Mouse (Mus musculus) c-Kit-negative CD71-positive TER-119-positive erythroid progenitor cells, embryonic 14.5 days (primary cell): ENCODE data around the gene Pde8a.

ENCODE experiments used
- DNase-seq: peaks from one replicate; pipeline ENCODE4 v3.0.0-alpha.2; 2013; ENCODE audit warnings: low read depth, low spot score

Gene Pde8a

DNA sequence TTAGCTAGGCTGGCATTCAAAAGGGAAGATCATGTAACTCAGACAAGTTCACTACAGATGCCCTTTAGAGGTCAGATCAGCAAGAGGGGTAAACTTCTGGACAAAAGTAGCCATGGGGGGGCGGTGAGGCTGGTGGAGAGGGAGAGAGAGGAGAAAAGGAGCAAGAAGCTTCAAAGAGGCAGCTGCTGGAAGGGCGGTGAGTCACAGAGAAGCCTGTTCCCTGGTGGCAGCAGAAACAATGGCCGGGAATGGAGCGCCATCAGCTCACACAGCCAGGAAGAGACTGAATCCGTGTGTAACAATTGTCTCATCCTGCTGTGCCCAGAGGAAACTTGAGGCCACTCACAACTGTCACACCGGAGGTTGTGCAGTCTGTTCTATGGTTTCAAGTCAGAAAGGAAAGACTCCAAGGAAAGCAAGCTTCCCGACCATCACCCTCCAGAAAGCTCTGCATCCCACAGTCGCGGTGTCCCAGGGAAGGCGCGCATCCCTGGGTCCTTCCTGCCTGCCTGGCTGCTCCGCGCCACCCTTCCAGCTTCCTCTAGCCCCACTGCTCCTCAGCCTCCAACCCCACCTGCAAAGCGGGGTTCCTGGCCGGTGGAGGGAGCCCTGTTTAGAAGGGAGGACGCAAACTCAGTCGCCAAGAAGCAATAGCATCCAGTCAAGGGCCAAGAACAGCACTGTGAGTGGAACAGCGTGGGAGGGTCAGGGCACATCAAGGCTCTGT, 122.5 kb downstream of the Pde8a start:
- DNase-seq: no peak

DNA sequence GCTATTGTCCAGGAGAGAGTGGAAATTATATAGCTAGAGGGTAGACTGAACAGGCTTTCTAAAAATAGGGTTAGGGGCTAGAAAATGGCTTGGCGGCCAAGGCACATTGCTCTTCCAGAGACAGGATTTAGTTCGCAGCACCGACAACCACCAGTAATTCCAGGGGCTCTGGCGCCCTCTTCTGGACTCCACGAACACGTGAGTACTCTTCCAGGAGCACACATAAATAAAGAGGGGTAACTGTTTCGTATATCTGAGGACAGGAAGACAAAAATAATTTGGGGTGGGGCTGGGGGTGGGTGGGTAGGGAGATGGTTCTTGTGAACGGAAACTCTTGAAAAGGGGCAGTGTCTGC, 123.0 kb downstream of the Pde8a start:
- DNase-seq: no peak

DNA sequence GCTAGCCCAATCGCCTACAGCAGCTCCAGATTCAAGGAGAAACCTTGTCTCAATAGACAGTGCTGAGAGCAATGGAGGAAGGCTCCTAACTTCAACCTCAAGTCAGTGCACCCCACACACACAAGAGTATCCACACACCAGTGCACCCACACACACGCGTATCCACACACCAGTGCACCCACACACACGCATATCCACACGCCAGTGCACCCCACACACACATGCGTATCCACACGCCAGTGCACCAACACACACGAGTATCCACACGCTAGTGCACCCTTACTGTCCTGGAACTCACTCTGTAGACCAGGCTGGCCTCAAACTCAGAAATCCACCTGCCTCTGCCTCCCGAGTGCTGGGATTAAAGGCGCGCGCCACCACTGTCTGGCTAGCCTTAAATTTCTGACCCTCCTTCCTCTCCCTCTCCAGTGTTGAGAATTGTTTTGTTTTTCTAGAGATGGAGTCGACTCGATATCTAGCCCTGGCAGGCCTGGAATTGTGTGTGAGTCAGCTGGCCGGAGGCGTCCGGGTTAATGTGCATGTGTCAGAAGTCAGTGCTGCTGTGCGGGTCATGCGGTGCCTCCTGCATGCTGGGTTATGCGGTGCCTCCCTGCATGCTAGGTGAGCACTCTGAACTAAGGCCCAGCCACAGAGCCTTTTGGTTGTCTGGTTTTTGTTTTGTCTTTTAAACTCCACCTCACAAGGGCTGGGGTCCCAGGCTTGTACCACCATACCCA, 124.6 kb downstream of the Pde8a start:
- no peak for DNase-seq

DNA sequence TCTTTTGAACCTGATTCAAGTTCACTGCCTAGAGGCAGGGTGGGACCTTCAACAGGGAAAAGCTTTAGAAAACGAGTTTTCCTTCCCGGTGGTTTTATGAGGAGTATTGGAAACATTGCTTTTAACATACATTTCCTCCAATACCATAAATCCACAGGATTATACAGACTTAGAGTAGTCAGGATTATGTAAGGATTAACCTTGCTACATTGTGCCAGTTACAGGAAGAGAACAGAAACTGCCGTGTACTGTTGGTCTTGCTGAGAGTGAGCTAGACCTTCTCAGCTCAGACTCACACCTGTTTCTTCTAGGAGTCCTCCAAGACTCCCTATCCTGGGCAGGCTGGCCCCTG, 125.1 kb downstream of the Pde8a start:
- no peak for DNase-seq

DNA sequence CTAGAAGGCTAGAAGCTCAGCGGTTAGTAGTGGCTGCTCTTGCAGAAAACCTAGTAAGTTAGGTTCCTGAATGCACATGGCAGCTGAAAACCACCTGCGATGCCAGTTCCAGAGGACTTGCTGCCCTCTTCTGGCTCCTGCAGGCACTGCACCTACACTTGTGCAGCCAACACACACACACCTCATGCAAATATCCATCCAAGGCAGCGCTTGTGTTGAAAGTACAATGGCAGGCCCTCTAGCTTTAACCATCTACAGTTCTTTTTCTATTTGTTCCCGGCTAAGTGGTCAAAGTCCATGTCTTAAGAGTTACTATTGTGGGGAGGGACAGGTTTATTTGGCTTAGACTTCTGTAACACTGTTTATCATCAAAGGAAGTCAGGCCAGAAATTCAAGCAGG, 126.4 kb downstream of the Pde8a start:
- no peak for DNase-seq

DNA sequence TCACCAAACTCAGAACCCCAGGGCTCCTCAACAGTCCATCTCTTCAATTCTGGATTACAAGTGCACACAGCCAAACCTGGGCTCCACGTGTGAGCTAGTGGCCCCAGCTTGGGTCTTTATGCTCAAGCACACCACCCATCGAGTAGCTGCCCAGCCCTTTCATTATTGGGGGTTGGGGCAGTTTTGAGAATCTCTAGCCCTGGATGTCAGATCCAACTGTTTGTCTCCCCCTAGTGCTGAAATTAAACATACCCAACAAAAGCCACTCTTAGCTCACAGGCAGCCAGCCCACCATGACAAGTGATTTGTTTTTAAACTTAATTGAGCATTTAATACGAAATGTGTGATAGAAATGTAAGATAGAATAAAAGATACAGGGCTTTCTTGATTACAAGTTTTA, 128.2 kb downstream of the Pde8a start:
- DNase-seq: no peak

DNA sequence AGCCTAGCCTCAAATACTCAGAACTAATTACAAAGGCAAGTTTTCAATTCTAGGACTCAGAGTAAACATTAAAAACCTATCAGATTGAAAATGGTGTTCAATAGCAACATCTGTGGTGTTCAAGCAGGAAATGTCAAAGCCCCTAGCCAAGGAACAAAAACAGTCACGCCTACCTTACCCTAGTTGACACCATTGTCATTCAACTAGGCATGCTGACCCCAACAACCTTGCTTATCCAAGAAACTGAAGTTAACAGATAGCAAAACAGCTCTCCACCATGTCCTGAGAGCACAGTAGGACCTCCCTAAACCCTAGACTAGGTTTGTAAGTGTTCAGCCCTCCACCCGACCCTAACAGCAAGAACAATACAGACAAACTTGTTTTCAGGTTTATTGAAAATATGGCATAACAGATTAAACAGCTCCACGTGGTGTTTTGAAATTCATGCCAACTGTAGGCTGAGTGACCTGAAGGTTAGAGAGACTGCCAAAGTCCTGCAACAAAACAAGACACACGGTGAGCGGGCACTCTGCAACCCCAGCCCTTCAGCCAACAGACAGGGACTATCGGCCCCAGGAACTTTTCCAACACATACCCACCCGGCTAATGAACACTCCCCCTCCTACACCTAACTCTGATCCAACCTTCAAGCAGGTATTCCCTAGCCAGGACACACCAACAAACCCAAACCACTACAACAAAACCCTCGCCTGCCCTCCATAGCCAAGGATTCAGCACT, 129.1 kb downstream of the Pde8a start:
- DNase-seq: no peak

DNA sequence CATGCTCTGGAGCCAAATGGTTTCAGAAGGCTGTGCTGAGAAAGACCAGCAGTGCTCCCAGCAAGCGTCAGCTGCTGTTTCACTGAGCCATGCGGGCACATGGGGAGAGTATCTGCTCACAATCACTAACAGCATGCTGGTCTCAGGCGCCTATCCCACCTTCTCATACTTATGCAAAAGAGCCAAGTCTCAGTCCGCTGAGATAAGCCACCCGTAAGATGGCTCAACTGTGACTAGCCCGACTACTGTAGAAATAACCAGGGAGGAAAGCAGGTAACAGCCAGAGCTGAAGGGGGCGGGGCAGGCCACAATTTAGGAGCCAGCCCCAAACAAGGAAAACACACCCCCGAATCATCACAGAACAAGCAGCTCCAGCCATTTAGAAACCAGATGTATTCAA, 129.9 kb downstream of the Pde8a start:
- DNase-seq: no peak

DNA sequence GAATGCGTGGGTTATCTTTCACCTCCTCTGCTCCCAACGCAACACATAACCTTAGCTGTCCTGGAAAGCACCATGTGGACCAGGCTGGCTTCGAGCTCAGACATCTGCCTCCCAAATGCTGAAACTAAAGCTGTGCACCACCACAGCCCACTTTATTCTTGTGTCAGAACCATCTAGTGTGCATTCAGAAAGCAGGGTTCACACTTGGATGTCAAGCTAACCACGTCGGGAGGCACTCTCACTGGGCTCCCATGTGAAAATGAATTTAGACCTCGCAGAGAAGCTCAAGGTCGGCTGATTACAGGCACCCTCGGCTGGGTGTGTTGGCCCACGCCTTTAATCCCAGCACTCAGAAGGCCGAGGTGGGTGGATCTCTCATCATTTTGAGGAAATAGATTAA, 130.4 kb downstream of the Pde8a start:
- DNase-seq: no peak

DNA sequence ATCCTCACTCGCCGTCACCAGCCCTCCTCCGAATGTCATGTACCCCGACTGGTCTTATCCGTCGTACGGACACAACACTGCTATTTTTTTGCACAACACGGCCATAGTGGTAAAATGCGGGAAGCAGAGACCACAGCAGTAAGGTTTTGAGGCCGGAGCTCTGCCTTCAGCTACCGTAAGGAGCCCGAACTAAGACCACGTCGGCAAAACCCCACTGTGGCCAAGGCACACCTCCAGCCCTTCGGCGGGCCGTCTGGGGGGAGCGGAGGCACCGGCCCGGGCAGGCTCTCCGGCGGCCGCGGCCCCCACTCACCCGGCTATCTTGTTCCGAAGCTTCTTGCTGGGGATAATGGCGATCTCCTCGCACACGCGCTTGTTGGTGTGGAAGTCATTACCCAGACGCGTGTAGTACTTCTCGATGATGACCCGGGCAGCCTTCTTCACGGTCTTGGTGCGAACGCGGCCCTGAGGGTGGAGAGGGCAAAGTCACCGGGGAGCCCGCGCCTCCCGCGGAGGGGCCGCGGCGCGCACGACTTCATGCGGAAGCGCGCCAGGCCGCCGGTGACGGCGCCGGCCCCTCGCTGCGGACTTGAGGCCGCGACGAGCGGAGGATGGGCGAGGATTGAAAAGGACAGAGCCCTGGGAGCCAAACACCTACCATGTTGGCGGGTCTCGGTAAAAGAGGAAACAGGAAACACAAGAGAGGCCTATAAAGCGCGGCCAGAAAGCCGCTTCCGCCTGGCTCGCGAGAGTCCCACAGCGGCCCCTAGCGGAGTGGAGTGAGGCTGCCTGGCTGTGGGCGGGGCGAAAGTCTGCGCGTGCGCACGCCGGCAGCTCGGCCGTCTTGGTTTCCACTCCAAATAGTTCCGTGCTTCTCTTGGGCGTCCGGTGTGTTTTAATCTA, 131.4 kb downstream of the Pde8a start, which contains the start of gene Rps17:
Gene Rps17 (minus strand): TSS at position 711 of the 903 bp plus-strand sequence.
- DNase-seq: peak; percentile 89

DNA sequence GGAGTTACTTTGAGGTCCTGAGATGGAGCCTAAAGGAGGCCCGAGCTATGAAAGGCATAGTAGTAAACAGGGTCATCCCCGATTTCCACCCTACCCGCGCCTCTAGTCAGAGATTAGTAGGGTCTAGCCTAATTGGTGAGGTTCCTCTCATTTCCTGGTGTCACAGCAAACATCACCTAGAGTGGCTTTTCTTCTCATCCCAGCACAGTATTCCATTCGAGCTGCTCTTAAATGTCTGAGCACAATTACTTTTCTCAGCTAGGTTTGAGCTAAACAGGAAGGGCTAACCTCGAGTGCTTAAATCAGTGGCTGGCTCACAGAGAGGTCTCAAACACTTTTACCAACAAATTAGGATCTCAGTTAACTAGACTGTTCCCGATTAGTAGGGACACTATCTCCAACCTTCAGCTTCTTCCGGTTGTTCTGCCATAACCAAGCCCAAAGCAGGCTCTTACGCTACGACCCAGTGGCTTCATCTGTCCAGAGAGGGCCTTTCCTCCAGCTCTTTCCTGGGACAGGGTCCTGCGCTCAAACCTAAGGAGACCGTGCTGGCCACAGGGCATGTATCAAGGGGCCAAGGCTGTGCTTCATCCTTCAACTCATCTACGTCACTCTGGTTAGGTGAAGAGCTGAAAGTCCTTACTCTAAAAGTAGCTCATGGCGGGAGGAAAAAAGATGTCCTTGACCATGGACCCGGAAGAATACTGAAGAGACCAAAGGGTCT, 132.2 kb downstream of the Pde8a start:
- DNase-seq: no peak

DNA sequence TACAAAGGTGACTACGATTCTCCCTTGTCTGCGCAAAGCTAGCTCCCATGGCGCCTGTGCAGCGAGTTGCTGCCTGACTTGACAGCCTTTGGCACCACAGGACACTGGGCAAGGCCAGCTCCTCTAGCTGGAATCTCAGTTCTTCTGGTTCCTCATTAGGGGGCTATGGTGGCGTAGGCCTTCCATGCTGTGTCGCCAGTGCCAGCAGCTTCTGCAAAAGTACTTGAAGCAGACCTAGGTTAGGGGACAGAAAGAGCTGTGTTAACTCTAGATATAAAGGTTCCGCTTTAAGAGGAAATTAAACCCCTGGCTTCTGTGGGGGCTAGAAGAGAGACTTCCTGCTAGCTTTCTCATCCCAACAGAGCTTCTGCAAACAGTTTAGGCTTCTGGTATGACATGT, 134.8 kb downstream of the Pde8a start:
- DNase-seq: no peak

DNA sequence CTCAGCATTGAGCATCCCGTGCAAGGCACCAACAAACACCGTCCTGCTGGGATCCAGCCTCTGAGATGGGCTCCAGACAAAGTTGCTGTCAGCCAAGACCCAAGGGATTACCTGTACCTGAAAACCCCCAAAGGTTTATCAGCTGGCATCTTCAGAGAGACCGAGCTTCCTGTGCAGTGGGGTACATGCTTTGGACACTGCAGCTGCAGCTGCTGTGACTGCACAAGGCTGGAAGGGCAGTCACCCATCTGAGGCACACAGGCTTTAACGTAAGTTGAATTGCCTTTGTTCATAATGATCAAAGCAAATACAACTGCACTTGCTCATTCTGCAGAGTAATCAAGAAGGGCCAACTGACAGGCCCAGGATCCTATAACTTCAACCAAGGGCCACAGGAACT, 138.4 kb downstream of the Pde8a start:
- DNase-seq: no peak

DNA sequence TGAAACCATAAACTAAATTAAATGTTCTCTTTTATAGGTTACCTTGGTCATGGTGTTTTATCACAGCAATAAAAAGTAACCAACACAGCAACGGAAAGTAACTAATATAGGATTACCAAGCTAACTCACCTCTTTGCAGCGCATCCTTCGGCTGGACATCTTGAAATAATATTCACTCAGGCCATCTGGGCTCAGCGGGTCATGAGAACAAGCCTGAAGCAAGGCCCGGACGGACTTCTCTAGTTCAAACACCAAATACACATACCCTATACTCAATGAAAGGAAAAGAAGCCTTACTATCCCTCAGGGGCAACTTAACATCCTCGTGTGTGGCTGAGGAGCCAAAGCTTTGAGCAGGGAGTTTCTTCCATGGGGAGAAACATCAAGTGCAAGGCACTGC, 142.3 kb downstream of the Pde8a start:
- DNase-seq: no peak

DNA sequence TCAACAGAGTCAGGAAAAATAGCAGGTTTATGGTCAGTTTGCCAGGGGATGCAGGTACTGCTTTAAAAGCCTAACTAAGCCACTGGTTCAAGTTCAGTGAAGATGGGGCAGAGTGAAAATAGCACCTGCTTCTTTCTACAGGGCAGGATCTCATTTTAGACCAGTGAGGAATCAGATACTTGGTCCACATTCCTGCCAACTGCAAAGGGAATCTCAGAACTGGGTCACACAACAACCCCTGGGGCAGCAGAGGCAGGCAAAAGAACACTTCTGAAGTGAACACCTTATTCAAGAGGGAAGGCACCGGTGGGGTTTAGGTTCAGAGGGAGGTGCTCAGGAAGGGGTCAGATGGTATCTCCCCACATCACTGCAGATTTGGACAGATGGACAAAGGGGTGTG, 143.0 kb downstream of the Pde8a start:
- DNase-seq: no peak

DNA sequence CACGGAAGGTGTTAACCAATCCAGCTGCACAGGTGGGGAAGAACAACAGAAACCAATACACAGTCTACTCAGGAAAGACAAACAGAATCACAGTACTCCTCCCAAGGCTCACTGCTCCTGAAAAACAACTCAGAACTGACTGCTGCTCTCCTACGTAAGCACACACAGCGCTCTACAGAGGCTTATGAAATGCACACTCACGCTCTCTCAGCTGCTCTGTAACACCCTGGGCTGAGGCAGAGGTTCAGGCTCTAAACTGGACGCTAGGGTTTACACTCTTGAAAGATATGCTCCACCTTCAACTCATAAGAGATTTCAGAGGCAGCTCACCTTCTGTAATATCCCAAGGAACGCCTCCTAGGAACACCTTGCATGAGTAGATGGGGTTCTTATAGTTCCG, 143.6 kb downstream of the Pde8a start:
- DNase-seq: no peak

DNA sequence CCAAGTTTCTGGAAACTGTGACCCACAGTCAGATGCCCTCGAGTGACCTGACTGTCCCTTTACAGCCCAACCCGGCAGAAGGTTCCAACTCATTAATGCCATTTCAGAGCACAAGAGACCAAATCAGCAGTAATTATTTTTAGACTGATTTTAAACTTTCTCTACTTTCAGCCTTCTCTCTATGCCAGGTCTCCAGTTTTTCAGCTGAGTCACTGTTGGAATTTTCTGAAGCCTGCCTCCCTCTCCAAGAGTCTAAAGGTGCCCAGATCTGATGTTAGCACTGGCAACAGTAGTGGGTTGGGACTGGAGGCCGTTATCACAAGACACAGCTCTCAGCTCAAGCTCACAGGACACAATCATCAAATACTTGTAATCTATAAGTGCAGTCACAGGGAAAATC, 154.6 kb downstream of the Pde8a start:
- no peak for DNase-seq

DNA sequence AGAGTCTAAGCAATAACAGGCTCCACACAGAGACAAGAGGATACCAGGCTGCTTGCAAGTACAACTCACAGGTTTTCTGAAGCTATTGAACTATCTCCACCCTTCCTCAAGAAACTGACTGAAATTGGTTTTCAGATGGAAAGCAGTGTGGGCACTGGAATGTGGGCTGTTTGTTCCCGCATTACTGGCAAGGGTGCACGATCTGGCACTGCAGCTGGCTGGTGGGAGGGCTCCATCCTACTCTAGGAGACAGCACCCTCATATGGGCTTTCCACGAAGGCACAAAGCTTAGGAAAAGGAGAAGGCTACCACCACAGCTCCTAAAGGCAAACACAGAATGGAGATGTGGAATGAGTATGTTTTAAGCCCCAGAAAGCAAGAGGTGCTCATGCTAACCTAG, 156.3 kb downstream of the Pde8a start:
- DNase-seq: no peak

DNA sequence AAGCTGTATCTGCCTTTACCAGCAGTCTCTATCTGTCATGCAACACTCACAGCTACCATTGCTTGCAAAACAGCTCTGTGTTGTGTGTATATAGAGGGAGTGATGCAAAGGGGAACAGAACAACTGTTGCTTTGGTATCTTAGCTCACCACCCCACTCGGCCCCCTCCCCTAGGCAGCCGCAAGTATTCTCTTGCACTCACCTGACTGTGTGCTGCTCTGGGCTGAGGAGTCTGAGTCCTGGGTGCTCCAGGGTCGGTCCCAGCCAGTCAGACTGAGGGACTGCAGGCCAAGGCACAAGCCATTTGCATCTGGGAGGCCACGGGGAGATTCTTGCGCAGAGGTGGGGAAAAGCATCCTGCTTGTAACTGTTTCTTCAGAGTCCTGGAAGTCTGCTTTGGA, 158.4 kb downstream of the Pde8a start:
- no peak for DNase-seq

DNA sequence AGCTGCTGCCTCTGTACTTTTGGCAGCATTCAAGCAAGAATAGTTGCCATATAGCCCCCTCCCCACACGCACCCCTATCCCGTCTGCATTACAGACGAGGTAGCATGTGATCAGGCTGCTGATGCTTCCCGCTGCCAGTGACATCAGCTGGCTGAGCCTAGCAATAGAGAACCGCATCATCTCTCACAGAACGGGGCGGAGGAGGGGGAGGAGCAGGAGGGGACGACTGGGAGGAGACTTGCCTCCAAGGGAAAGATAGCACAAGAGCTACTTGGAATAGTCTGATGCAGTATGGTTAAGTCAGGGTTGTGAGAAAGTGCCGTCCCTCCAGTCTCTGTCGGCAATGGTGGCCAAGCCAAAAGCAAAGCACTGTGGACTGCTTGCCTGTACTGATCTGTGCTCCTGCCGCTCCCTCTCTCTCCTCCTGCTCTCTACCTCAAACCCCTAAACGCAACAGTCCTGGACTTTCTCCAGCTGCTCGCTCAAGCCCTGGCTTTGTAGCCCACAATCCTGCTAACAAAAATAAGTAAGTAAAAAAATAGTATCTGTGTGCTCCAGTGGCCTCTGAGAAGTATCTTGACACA, 159.0 kb downstream of the Pde8a start:
- no peak for DNase-seq

DNA sequence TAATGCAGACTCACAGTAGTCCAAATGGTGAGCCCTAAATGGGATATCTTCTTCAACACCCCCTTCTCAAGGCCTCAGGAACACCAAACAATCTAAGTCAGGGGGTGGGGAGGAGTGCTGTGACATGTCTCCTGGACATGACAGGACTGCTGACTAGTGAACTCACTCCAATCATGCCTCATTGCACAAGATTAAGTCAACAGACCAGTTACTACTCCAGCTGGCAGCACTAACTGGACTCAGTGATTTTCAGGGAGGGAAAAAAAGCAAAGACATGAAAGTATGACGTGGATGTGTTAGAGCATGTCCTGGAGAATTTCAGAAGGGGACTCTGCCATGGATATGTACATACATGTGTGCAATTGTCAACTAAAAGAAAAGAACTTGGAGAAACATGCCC, 166.0 kb downstream of the Pde8a start:
- no peak for DNase-seq
